In genomic region chr2:153187848-153188247, GRCm38 (mm10) we compare ENCODE assay signal across 17 mouse cellular contexts.
"Had no signal": no experiment of that assay in that cellular context is flagged by ENCODE, and none has a peak within 500 bp of the region (broad histone marks: within the 10 kb centered on the region; RNA-seq: fewer than 3 reads in every experiment).

No protein-coding gene starts in this region.

- DNase-seq: retina, postnatal 1 day; right cerebral cortex, adult 18-20 months; right cerebral cortex, postnatal 14 days; right cerebral cortex, postnatal 25 days; right cerebral cortex, postnatal 4 days; spleen, adult 18-20 months; thymus, adult 18-20 months; thymus, adult 2 months; thymus, postnatal 14 days; thymus, postnatal 25 days; thymus, postnatal 36 days; thymus, postnatal 4 days had no signal

- H3K9ac ChIP-seq: neural tube, embryonic 12.5 days; neural tube, embryonic 13.5 days; neural tube, embryonic 15.5 days; stomach, embryonic 15.5 days had no signal

- H3K4me3 ChIP-seq: neural tube, embryonic 12.5 days; neural tube, embryonic 13.5 days; neural tube, embryonic 15.5 days; stomach, embryonic 15.5 days had no signal

- H3K27ac ChIP-seq: neural tube, embryonic 12.5 days; neural tube, embryonic 13.5 days; neural tube, embryonic 15.5 days; stomach, embryonic 15.5 days; stomach, postnatal 0 days had no signal

- H3K9me3 ChIP-seq: neural tube, embryonic 12.5 days; neural tube, embryonic 13.5 days; neural tube, embryonic 15.5 days; stomach, embryonic 15.5 days had no signal

- H3K4me1 ChIP-seq: neural tube, embryonic 12.5 days; neural tube, embryonic 13.5 days; neural tube, embryonic 15.5 days; stomach, embryonic 15.5 days had no signal

- H3K27me3 ChIP-seq: neural tube, embryonic 12.5 days; neural tube, embryonic 13.5 days; neural tube, embryonic 15.5 days; stomach, embryonic 15.5 days had no signal
